Mouse (Mus musculus): Measurements from ENCODE around the gene Pts. TPM values are rescaled to one million over a fixed set of nuclear protein-coding genes. Genes with fewer than 3 reads are reported as not detected.
A peak's percentile ranks its signal among the peaks of the same experiment; 100 is the strongest.

The Pts gene
- polyA plus RNA-seq, 1 experiment, result 58.6 TPM

GRCm38 (mm10) chr9:50499781-50500180, 28.7 kb downstream of the Pts start:
- 74% methylated on average over 3 of the region's 3 CpGs for WGBS
- no peak for DNase-seq
- Histone ChIP-seq H3K4me3 (ENCODE audit: insufficient read depth, low read depth, low read length) (no peak overlapping the region), H3K27ac (ENCODE audit: insufficient read depth, low read depth, low read length) (no peak overlapping the region), H3K36me3 (ENCODE audit: control insufficient read depth, insufficient read depth, low read length) (no peaks in the 10 kb centered on the region), H3K4me1 (ENCODE audit: control insufficient read depth, insufficient read depth, low read length) (no peaks in the 10 kb centered on the region), H3K27me3 (replicated peaks; ENCODE audit: control insufficient read depth, insufficient read depth, low read length) (no peaks in the 10 kb centered on the region)
- TF ChIP-seq POLR2A (IDR thresholded peaks at IDR 0.05; ENCODE audit: low read depth, low read length) (no peak), CTCF (conservative IDR thresholded peaks at IDR 0.05; ENCODE audit: insufficient read depth, insufficient read length, low read depth, low read length) (no peak)

DNA sequence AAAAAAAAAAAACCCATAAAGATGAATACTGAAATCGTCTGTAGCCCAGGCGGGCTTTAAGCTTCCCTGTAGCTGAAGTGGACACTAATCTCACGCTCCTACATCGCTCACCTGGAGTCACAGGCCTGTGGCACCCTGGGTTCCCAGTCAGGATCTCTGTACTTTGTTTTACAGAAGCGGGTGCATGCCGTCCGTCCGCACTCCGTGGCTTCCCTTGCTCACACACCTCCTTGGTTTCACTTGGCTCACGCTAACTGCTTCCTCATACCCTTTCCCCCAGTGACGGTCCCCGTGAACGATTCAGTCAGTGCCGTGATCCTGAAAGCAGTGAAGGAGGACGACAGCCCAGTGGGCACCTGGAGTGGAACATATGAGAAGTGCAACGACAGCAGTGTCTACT, 29.7 kb downstream of the Pts start:
- H3K27ac ChIP-seq (ENCODE audit: insufficient read depth, low read depth, low read length), result no peak overlapping the region
- no peaks in the 10 kb centered on the region for H3K27me3 ChIP-seq (replicated peaks; ENCODE audit: control insufficient read depth, insufficient read depth, low read length)
- H3K4me1 ChIP-seq (ENCODE audit: control insufficient read depth, insufficient read depth, low read length), result no peaks in the 10 kb centered on the region
- no peak for TF ChIP-seq POLR2A (IDR thresholded peaks at IDR 0.05; ENCODE audit: low read depth, low read length)
- WGBS, result 64% methylated on average over 16 of the region's 16 CpGs
- H3K4me3 ChIP-seq (ENCODE audit: insufficient read depth, low read depth, low read length), result no peak overlapping the region
- DNase-seq, result no peak
- H3K36me3 ChIP-seq (ENCODE audit: control insufficient read depth, insufficient read depth, low read length), result no peaks in the 10 kb centered on the region

DNA sequence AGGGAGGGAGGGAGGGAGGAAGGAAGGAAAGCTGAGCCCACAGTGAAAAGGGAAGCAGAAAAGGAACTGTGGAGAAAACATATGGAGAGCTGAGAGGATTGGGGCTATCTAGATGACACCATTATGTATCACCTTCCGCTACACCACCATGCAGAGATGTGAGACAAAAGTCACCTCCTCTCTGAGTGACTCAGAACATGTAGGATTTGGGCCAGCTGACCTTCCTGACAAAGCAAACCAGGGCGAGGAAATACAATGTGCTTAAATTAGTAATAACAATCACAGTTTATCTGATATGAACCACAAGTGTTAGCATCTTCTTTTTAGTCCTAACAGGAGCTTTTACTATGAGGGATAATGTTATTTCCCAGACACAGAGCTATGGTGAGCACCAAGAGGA, 31.0 kb downstream of the Pts start:
- no peak overlapping the region for H3K27ac ChIP-seq (ENCODE audit: insufficient read depth, low read depth, low read length)
- WGBS, result 82% methylated on average over 2 of the region's 2 CpGs
- H3K4me3 ChIP-seq (ENCODE audit: insufficient read depth, low read depth, low read length), result no peak overlapping the region
- peak; percentile 24 for DNase-seq
- H3K4me1 ChIP-seq (ENCODE audit: control insufficient read depth, insufficient read depth, low read length), result no peaks in the 10 kb centered on the region
- no peaks in the 10 kb centered on the region for H3K36me3 ChIP-seq (ENCODE audit: control insufficient read depth, insufficient read depth, low read length)
- no peaks in the 10 kb centered on the region for H3K27me3 ChIP-seq (replicated peaks; ENCODE audit: control insufficient read depth, insufficient read depth, low read length)
- TF ChIP-seq CTCF (conservative IDR thresholded peaks at IDR 0.05; ENCODE audit: insufficient read depth, insufficient read length, low read depth, low read length), result no peak
- TF ChIP-seq POLR2A (IDR thresholded peaks at IDR 0.05; ENCODE audit: low read depth, low read length), result no peak

- TF ChIP-seq CTCF (conservative IDR thresholded peaks at IDR 0.05; ENCODE audit: insufficient read depth, insufficient read length, low read depth, low read length) (no peak), POLR2A (IDR thresholded peaks at IDR 0.05; ENCODE audit: low read depth, low read length) (no peak)
- H3K36me3 ChIP-seq (ENCODE audit: control insufficient read depth, insufficient read depth, low read length), result no peaks in the 10 kb centered on the region
- DNase-seq, result no peak
- no peaks in the 10 kb centered on the region for H3K4me1 ChIP-seq (ENCODE audit: control insufficient read depth, insufficient read depth, low read length)
- no peaks in the 10 kb centered on the region for H3K27me3 ChIP-seq (replicated peaks; ENCODE audit: control insufficient read depth, insufficient read depth, low read length)
- H3K4me3 ChIP-seq (ENCODE audit: insufficient read depth, low read depth, low read length), result no peak overlapping the region
- no peak overlapping the region for H3K27ac ChIP-seq (ENCODE audit: insufficient read depth, low read depth, low read length)
- 64% methylated on average over 6 of the region's 6 CpGs for WGBS
Measured at GRCm38 (mm10) chr9:50497076-50497475, 31.4 kb downstream of the Pts start.

GRCm38 (mm10) chr9:50496546-50496945, 32.0 kb downstream of the Pts start:
- 48% methylated on average over 6 of the region's 6 CpGs for WGBS
- no peak for DNase-seq
- Histone ChIP-seq H3K4me3 (ENCODE audit: insufficient read depth, low read depth, low read length) (no peak overlapping the region), H3K36me3 (ENCODE audit: control insufficient read depth, insufficient read depth, low read length) (no peaks in the 10 kb centered on the region), H3K27ac (ENCODE audit: insufficient read depth, low read depth, low read length) (peak overlapping the region; percentile 69; the same call in 1 of the 2 replicates), H3K27me3 (replicated peaks; ENCODE audit: control insufficient read depth, insufficient read depth, low read length) (no peaks in the 10 kb centered on the region), H3K4me1 (ENCODE audit: control insufficient read depth, insufficient read depth, low read length) (no peaks in the 10 kb centered on the region)
- TF ChIP-seq POLR2A (IDR thresholded peaks at IDR 0.05; ENCODE audit: low read depth, low read length), result no peak
- TF ChIP-seq CTCF (conservative IDR thresholded peaks at IDR 0.05; ENCODE audit: insufficient read depth, insufficient read length, low read depth, low read length), result no peak

DNA sequence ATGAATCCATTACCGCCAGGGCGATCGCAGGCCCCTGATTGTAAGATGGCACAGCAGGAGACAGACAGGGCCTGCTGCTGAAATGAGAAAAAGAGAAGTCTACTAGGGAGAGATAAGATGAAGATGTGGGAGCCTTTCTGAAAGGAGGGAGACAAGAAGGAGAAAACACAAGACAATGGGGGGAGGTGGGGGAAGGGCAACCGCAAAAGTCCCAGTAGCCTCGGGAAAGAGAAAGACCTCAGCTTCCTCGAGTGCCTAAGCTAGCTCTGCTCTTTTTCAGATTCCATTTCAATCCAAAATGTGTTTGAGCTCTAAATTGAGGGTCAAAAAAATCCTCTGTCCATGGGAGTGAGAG, 32.4 kb downstream of the Pts start:
- no peaks in the 10 kb centered on the region for H3K27me3 ChIP-seq (replicated peaks; ENCODE audit: control insufficient read depth, insufficient read depth, low read length)
- H3K36me3 ChIP-seq (ENCODE audit: control insufficient read depth, insufficient read depth, low read length), result no peaks in the 10 kb centered on the region
- no peak for DNase-seq
- 66% methylated on average over 6 of the region's 6 CpGs for WGBS
- no peaks in the 10 kb centered on the region for H3K4me1 ChIP-seq (ENCODE audit: control insufficient read depth, insufficient read depth, low read length)
- peak overlapping the region; percentile 69 for H3K27ac ChIP-seq (ENCODE audit: insufficient read depth, low read depth, low read length)
- no peak for TF ChIP-seq POLR2A (IDR thresholded peaks at IDR 0.05; ENCODE audit: low read depth, low read length)
- no peak for TF ChIP-seq CTCF (conservative IDR thresholded peaks at IDR 0.05; ENCODE audit: insufficient read depth, insufficient read length, low read depth, low read length)
- peak overlapping the region; percentile 40; the same call in 1 of the 2 replicates for H3K4me3 ChIP-seq (ENCODE audit: insufficient read depth, low read depth, low read length)

GRCm38 (mm10) chr9:50495405-50496150, 32.9 kb downstream of the Pts start:
- 78% methylated on average over 10 of the region's 10 CpGs for WGBS
- Histone ChIP-seq H3K27me3 (replicated peaks; ENCODE audit: control insufficient read depth, insufficient read depth, low read length) (no peaks in the 10 kb centered on the region), H3K36me3 (ENCODE audit: control insufficient read depth, insufficient read depth, low read length) (no peaks in the 10 kb centered on the region), H3K27ac (ENCODE audit: insufficient read depth, low read depth, low read length) (peak overlapping the region; percentile 69), H3K4me1 (ENCODE audit: control insufficient read depth, insufficient read depth, low read length) (no peaks in the 10 kb centered on the region), H3K4me3 (ENCODE audit: insufficient read depth, low read depth, low read length) (peak overlapping the region; percentile 40)
- peak; percentile 41 for DNase-seq
- TF ChIP-seq CTCF (conservative IDR thresholded peaks at IDR 0.05; ENCODE audit: insufficient read depth, insufficient read length, low read depth, low read length), result no peak
- no peak for TF ChIP-seq POLR2A (IDR thresholded peaks at IDR 0.05; ENCODE audit: low read depth, low read length)

Measured in kidney, adult 2 months (tissue).